In the genomic region with DNA sequence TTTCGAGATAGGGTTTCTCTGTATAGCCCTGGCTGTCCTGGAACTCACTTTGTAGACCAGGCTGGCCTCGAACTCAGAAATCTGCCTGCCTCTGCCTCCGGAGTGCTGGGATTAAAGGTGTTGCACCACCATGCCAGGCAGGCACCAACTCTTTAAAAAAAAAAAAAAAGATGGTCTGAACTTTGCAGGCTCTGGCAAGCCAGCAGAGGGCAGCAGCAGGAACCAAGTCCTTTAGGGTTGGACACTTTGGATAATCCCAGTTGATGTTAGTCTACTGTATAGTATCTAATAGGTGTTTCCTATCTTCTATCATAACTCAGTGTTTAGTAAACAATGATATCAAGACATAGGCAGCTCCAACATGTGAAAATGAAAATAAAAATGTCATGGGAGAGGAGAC, we compare ENCODE assay signal across 9 mouse cellular contexts. TPM values are rescaled to one million over a fixed set of nuclear protein-coding genes. Genes with fewer than 3 reads are reported as not detected.
DNase-seq lines count a peak whose midpoint lies in the region; TF ChIP-seq lines count a peak whose summit lies in the region.
"Had no signal": no experiment of that assay in that cellular context is flagged by ENCODE, and none has a peak within 500 bp of the region (broad histone marks: within the 10 kb centered on the region; RNA-seq: fewer than 3 reads in every experiment).

No protein-coding gene starts in this region.

- no peaks in the 10 kb centered on the region for H3K27me3 ChIP-seq in small intestine, adult 2 months (ENCODE audit: control insufficient read depth, insufficient read depth, low read length)
- H3K27me3 ChIP-seq in midbrain, embryonic 10.5 days (ENCODE audit: low read depth, poor library complexity, severe bottlenecking) = no peaks in the 10 kb centered on the region
- H3K27me3 ChIP-seq: liver, embryonic 13.5 days had no signal

- TF ChIP-seq POLR2A in small intestine, adult 2 months (IDR thresholded peaks at IDR 0.05; ENCODE audit: low read depth, low read length) = no peak

- H3K27ac ChIP-seq in small intestine, adult 2 months (ENCODE audit: insufficient read depth, low read depth, low read length) = no peak overlapping the region
- H3K27ac ChIP-seq in midbrain, embryonic 10.5 days (replicated peaks) = no peak overlapping the region
- H3K27ac ChIP-seq: liver, embryonic 13.5 days had no signal

- no peaks in the 10 kb centered on the region for H3K36me3 ChIP-seq in small intestine, adult 2 months (ENCODE audit: control insufficient read depth, insufficient read depth, low read length)
- no peaks in the 10 kb centered on the region for H3K36me3 ChIP-seq in midbrain, embryonic 10.5 days
- H3K36me3 ChIP-seq: liver, embryonic 13.5 days had no signal

- peak; percentile 45; the same call in 1 of the 2 replicates for TF ChIP-seq CTCF in small intestine, adult 2 months (IDR thresholded peaks at IDR 0.05; ENCODE audit: extremely low read depth, insufficient read length, insufficient replicate concordance, low read depth, low read length)

- H3K4me1 ChIP-seq in small intestine, adult 2 months (ENCODE audit: control insufficient read depth, insufficient read depth, insufficient read length, low read length) = no peaks in the 10 kb centered on the region
- H3K4me1 ChIP-seq in midbrain, embryonic 10.5 days = no peaks in the 10 kb centered on the region
- H3K4me1 ChIP-seq: liver, embryonic 13.5 days had no signal

- no peak overlapping the region for H3K4me3 ChIP-seq in small intestine, adult 2 months (ENCODE audit: low read depth, low read length)
- H3K4me3 ChIP-seq in midbrain, embryonic 10.5 days = no peak overlapping the region
- H3K4me3 ChIP-seq: liver, embryonic 13.5 days had no signal

- 88% methylated on average over 2 of the region's 3 CpGs for WGBS in small intestine, adult 2 months
- 84% methylated on average over 3 of the region's 3 CpGs for WGBS in midbrain, embryonic 10.5 days

- DNase-seq in ovary, postnatal 36 days (ENCODE audit: low spot score) = peak; percentile 45
- no peak for DNase-seq in ovary, postnatal 14 days (ENCODE audit: low spot score)
- peak; percentile 73 for DNase-seq in adipocyte (ENCODE audit: low spot score)
- peak; percentile 25 for DNase-seq in cerebellum, adult 9-11 months
- DNase-seq in kidney, postnatal 14 days = peak; percentile 53
- no peak for DNase-seq in midbrain, embryonic 10.5 days (ENCODE audit: low spot score)
- DNase-seq: liver, embryonic 13.5 days had no signal

- no peaks in the 10 kb centered on the region for H3K9me3 ChIP-seq in midbrain, embryonic 10.5 days (replicated peaks)
- H3K9me3 ChIP-seq: liver, embryonic 13.5 days had no signal

RNA-seq across cellular contexts. Expression of a gene that starts 26.7 kb away (rescaled TPM):
- polyA plus RNA-seq in small intestine, adult 2 months (2012; rRNA removed) = not detected in 2 replicates
- polyA plus RNA-seq in midbrain, embryonic 10.5 days (2016; fragmentation: Nextera tagmentation; extraction: Ambion mirVana) = not detected in 2 replicates
- polyA plus RNA-seq: stomach, embryonic 14.5 days had no signal

RNA-seq across cellular contexts. Expression of a gene that starts 43.1 kb away (rescaled TPM):
- polyA plus RNA-seq in small intestine, adult 2 months (2012; rRNA removed) = 0.23 TPM in 1 of 2 replicates, not detected in the other
- polyA plus RNA-seq in midbrain, embryonic 10.5 days (2016; fragmentation: Nextera tagmentation; extraction: Ambion mirVana) = 1.5 and 2.0 TPM in 2 replicates

RNA-seq across cellular contexts. Expression of a gene that starts 44.4 kb away (rescaled TPM):
- polyA plus RNA-seq in small intestine, adult 2 months (2012; rRNA removed) = not detected in 2 replicates
- polyA plus RNA-seq in midbrain, embryonic 10.5 days (2016; fragmentation: Nextera tagmentation; extraction: Ambion mirVana) = not detected in 2 replicates
- polyA plus RNA-seq: liver, embryonic 13.5 days; stomach, embryonic 14.5 days had no signal

RNA-seq across cellular contexts. Expression of a gene that starts 52.1 kb away (rescaled TPM):
- polyA plus RNA-seq in small intestine, adult 2 months (2012; rRNA removed) = not detected in 2 replicates
- not detected in 2 replicates for polyA plus RNA-seq in midbrain, embryonic 10.5 days (2016; fragmentation: Nextera tagmentation; extraction: Ambion mirVana)
- polyA plus RNA-seq: liver, embryonic 13.5 days; stomach, embryonic 14.5 days had no signal

Comparison
In these comparisons a context has a peak if more than half of its experiments do, and no peak if none do; other contexts are left out.
1. DNase-seq: peak in ovary, postnatal 36 days (single experiment), adipocyte (single experiment), cerebellum, adult 9-11 months (single experiment) and kidney, postnatal 14 days (single experiment); none in ovary, postnatal 14 days (single experiment) and midbrain, embryonic 10.5 days (single experiment).